Mouse (Mus musculus): Measurements from ENCODE around the gene Klf13.

- no peak for TF ChIP-seq CTCF (IDR thresholded peaks at IDR 0.05; ENCODE audit: control insufficient read depth, insufficient read depth, low read length)
- TF ChIP-seq POLR2A (IDR thresholded peaks at IDR 0.05; ENCODE audit: borderline replicate concordance, control insufficient read depth, low read depth, low read length), result peak; percentile 54; the same call in 1 of the 2 replicates
Measured at GRCm38 (mm10) chr7:63936986-63937235, 1.8 kb downstream of the Klf13 start.
